Mouse (Mus musculus) CD4-positive, CD25-positive, alpha-beta regulatory T cell (primary cell): Measurements from ENCODE around the gene Tnfrsf13b. TPM values are rescaled to one million over a fixed set of nuclear protein-coding genes. Genes with fewer than 3 reads are reported as not detected.

ENCODE experiments used
- polyA plus RNA-seq: library from polyadenylated mRNA; unstranded; fragments of 100-300 nt; shearing (Covaris generic); gene quantifications from one replicate; pipeline ENCODE4 v1.2.1, GENCODE M21; 2017

Tnfrsf13b gene
- polyA plus RNA-seq, result 78.8 TPM

GRCm38 (mm10) chr11:61126606-61127355 is at the start of gene Tnfrsf13b:
Gene Tnfrsf13b (plus strand): TSS chr11:61126755.

GRCm38 (mm10) chr11:61174821-61175658 is 48.5 kb downstream of the Tnfrsf13b start, which contains the start of gene Usp22:
Gene Usp22 (minus strand): TSS chr11:61175055.

Other genes with a start within 250 kb of the Tnfrsf13b start
- gene Tmem11, start 247.5 kb upstream of the Tnfrsf13b start, polyA plus RNA-seq, result 35.2 TPM
- gene Natd1, start 212.0 kb upstream of the Tnfrsf13b start, polyA plus RNA-seq, result 11.1 TPM
- gene Map2k3, start 194.7 kb upstream of the Tnfrsf13b start, polyA plus RNA-seq, result 65.8 TPM
- not detected for gene Kcnj12, start 104.2 kb upstream of the Tnfrsf13b start, polyA plus RNA-seq
- 52.4 TPM for gene Usp22, start 48.3 kb downstream of the Tnfrsf13b start, polyA plus RNA-seq
- not detected for gene Aldh3a1, start 80.8 kb downstream of the Tnfrsf13b start, polyA plus RNA-seq
- gene Aldh3a2, start 140.7 kb downstream of the Tnfrsf13b start, polyA plus RNA-seq, result 47.3 TPM
- not detected for gene Slc47a2, start 216.1 kb downstream of the Tnfrsf13b start, polyA plus RNA-seq